Mouse (Mus musculus): ENCODE measurements around the gene Klk5.

Gene Klk5

DNA sequence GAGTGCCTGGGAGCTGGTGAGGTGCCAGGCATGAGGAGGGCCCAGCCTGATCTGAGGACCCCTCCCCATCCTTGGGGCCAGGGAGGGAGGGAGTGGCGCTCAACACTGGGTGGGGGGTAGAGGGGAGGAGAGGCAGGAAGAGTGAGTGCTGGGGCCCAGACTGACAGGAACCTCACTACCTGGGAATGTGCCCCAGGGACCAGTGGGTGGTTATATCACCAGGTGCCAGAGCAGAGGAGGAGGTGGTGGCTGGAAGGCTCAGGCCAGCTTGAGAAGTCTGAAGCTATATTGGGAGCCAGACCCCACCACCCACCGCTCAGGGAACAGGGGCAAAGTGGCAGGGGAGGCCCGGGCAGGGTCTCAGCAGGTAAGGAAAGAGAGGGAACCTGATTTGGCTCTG lies at the start of gene Klk5:
Gene Klk5, plus strand, starts transcription at position 271 of the 400 bp plus-strand sequence.
- no peak for DNase-seq (ENCODE audit: low spot score)

DNA sequence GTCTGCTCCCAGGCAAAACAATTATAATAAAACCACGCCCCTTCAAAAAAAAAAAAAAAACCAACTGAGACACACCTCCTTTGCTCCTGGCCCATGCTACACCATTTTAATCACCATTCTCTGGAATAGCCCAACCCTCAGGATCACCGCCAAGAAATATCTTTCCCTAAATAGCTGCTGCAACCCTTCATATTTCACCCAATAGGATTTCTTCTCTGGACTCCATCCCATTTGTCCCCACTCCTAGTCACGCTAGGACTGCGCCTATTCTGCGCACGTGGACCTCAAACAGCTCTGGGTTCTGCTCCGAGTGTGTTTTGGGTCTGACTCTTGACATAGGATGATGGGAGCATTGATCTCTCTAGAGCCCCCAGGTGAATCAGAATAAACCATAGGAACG lies 45.4 kb upstream of the Klk5 start:
- no peak for DNase-seq (ENCODE audit: low spot score)

GRCm38 (mm10) chr7:43797333-43797769 lies 44.4 kb upstream of the Klk5 start, which contains the start of gene Klk8:
TSS of gene Klk8 (plus strand) at chr7:43797577.
- DNase-seq (ENCODE audit: low spot score) = no peak

- no peak for DNase-seq (ENCODE audit: low spot score)
Observed at GRCm38 (mm10) chr7:43797844-43798462, 43.8 kb upstream of the Klk5 start.

DNA sequence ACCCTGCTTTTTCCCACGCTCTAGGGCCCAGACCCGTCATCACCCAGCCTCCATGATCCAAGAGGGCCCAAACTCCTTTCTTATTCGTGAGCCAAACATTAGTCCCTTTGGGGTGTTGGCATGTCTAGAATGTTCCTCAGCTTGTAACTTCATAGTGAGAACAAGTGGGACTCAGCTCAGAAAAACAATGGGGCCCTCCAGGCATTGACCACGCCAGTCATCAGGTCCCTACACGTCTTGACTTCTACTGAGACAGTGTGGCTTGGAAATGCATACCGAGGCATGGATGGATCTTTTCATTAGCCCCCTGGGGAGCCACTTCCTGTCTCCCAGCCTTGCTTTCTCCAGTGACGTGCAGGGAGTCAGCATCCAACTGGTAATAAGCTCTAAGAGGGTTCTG lies 41.9 kb upstream of the Klk5 start:
- DNase-seq (ENCODE audit: low spot score) = no peak

DNA sequence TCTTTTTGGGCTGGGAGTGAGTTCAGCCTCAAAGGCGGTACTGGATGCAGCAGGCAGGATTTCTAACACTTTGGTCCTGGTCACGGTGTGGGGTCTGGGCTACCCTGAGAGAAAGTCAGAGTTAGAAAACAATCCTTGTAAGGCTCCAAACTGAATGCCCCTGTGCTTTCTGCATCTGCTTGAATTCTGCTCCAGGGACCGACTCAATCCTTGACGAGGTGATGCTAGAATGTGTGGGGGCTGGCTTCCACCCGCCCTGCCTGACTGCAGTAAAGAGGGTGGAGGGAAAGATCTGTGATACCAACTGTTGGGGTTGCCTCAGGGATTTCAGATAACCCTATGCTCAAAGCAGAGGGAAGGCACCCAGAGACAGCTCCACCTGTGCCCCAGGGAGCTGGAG lies 30.8 kb upstream of the Klk5 start, which contains the start of gene Klk7:
Gene Klk7, plus strand, starts transcription at position 301 of the 400 bp plus-strand sequence.
- DNase-seq (ENCODE audit: low spot score) = no peak

DNA sequence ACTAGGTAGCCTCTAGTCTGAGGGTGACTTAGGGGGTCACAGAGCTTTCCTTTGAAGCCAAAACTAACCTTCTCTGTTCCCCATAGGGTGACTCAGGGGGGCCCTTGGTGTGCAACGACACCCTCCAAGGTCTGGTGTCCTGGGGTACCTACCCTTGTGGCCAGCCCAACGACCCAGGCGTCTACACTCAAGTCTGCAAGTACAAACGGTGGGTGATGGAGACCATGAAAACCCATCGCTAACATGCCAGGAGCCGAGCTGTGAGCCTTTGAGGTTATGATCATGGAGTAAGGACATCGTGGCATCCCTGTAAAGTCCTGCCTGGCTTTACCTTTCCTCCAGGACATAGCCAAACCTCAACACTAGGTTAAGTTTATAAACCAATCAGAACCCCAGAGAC lies 26.6 kb upstream of the Klk5 start:
- no peak for DNase-seq (ENCODE audit: low spot score)

GRCm38 (mm10) chr7:43816746-43817145 lies 25.0 kb upstream of the Klk5 start:
- no peak for DNase-seq (ENCODE audit: low spot score)

DNA sequence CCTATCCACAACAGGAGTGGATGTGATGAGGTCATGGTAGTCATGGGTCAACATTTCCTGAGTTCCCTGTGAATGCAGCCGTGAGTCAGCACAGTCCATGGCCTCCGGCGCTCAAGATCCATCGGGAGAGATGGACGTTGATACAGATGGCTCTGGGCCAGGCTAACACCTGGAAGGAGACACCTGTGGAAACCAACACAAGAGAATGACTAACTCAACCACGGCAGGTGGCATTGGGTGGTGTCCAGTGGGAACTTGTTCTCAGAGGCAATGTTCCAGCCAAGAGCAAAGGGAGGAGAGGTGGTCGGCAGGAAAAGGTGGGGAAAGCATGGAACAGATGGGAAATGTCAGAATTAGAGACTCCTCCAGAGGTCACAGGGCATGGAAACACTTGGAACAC lies 20.2 kb upstream of the Klk5 start:
- no peak for DNase-seq (ENCODE audit: low spot score)

- no peak for DNase-seq (ENCODE audit: low spot score)
Observed at GRCm38 (mm10) chr7:43824199-43824598, 17.6 kb upstream of the Klk5 start, which contains the start of gene Klk6. TSS of gene Klk6 (plus strand) at chr7:43824499.

GRCm38 (mm10) chr7:43826056-43826455 lies 15.7 kb upstream of the Klk5 start:
- no peak for DNase-seq (ENCODE audit: low spot score)

DNA sequence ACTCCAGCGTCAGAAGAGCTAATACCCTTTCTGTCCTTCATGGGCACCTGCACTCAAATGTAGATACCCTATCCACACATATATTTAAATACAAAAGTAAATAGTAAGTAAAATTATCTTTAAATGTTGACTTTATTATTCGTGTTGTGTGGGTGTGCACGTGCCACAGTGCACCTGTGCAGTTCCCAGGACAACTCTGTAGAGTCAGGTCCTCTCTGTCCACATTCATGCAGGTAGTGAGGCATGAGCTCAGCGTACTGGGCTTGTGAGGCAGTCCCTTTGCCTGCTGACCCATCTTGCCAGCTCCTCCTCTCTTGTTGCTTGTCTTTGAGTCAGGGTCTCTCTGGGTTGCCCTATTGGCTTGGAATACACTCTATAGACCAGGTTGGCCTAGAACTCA lies 14.1 kb upstream of the Klk5 start:
- no peak for DNase-seq (ENCODE audit: low spot score)

DNA sequence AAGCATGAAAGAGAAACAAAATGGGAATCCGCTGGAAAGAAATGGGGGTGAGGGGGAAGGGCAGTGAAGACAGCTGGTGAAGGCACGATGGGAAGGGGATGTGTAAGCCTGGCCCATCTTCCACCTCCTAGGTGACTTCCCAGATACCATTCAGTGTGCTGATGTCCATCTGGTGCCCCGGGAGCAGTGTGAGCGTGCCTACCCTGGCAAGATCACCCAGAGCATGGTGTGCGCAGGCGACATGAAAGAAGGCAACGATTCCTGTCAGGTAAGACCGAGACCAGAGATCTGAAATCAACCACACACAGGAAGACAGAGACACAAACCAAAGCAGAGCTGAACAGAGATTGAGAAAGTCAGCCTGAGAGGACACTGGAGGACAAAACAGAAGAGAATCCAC lies 12.8 kb upstream of the Klk5 start:
- DNase-seq (ENCODE audit: low spot score) = no peak

DNA sequence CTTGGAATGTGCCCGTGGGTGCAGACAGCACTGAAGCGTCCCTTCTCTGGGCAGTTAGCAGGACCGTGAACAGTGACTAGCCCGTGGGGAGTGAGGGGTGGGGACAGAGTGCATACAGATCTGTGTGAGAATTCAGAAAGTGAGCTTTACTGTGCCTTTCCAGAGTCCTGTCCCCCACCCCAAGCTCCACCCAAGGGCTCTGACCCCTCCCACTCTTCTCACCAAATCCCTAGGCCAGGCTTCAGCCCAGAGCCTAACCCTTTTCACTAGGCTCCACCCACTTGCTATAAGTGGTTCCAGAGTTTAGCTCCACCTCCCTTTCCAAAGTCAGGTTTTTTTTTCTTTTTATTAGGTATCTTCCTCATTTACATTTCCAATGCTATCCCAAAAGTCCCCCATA lies 2.0 kb downstream of the Klk5 start:
- DNase-seq (ENCODE audit: low spot score) = no peak

DNA sequence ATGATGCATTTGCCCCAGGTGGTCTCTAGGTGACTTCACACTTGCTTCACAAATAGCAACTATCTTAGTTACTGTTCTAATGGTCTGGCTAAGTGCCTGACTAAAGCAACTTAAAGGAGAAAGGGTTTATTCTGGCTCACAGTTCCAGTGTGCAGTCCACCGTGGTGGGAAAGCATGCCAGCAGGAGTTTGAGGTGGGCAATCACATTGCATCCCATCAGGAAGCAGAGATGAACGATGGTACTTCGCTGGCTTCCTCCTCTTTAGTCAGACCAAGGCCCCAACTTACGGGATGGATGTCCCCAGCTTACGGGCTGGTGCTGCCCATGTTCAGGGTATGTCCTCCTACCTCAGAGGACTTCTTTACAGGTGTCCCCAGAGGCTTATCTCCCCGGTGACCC lies 9.8 kb downstream of the Klk5 start:
- no peak for DNase-seq (ENCODE audit: low spot score)

- DNase-seq (ENCODE audit: low spot score) = no peak
Observed at GRCm38 (mm10) chr7:43854642-43855380, 13.0 kb downstream of the Klk5 start.

DNA sequence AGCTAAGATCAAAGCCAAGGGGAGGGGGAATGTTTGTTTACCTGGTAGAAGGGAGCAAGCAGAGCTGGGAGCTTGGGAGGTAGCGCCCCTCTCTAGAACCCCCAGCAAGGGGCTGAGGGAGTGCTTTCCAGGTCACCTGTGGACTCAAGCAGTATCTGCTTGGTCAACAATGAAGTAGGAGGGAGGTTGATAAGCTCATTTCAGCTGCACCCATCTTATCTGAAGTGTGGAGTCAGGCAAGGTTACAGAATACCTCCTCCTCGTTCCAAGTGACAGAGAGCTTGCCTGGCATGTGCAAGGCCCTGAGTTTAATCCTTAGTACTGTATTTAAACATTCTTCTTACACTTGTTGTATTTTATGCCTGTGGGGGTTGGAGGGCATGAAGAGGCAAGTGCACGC lies 13.9 kb downstream of the Klk5 start:
- DNase-seq (ENCODE audit: low spot score) = no peak

- no peak for DNase-seq (ENCODE audit: low spot score)
Observed at GRCm38 (mm10) chr7:43856307-43856706, 14.5 kb downstream of the Klk5 start.

DNA sequence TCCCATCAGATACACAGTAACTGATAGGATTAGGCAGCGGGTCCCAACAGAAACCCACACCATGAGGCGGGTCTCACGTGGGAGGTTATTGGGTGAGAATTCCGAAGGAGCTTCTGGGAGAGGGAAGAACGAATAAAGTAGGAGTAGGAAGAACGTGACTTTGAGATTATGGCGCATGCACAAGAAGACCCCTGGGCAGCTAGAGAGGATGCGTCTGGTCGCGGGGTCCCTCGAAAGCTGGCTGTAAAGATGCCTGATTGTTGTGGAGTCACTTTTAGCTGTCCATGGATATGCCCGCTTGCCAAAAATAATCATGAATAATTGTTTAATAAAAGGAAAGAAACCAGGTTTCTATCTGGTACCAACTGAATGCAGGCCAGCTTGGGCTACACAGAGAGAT lies 15.7 kb downstream of the Klk5 start:
- no peak for DNase-seq (ENCODE audit: low spot score)

GRCm38 (mm10) chr7:43860411-43860810 lies 18.6 kb downstream of the Klk5 start:
- no peak for DNase-seq (ENCODE audit: low spot score)

GRCm38 (mm10) chr7:43873237-43873636 lies 31.5 kb downstream of the Klk5 start:
- DNase-seq (ENCODE audit: low spot score) = peak; percentile 39

DNA sequence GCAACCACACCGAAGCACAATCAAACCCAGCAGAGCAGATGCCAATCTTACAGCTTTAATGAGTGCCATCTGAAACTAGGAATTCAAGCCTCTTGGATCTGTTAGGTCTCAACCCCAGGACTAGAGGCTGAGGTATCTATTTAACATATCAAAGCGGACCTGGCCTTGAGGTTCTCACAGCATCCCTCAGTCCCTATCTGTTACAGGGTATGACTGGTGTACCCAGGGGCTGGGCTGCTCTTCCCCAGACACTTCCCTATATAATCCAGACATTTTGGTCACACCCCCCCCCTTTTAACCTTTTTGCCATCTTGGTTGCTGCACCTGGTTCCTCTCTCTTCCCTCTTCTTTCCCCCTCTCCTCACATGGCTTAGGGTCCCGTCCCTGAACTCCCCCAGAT lies 31.9 kb downstream of the Klk5 start:
- no peak for DNase-seq (ENCODE audit: low spot score)

DNA sequence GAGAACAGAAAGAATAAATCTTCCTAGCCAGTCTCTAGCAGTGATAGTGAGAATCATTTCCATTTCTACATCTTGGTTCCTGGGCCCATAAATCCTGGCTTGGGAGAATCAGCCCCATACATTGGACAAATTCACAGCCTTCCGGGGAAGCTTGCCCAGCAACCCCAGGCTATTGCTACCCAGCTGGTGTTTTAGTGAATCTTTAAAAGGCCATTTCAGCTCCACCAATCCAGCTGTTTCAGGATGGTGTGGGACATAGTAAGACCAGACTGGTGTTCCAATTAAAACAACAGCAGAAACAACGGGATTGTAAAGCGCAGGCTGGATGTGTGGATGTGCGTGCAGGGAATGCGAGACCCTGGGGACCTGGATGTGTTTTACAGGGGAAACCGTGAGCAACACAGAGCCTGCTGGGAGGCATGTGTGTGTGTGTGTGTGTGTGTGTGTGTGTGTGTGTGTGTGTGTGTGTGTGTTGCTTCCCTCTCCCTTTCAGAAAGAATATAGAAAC lies 33.2 kb downstream of the Klk5 start:
- DNase-seq (ENCODE audit: low spot score) = no peak
